Mouse (Mus musculus) heart, adult 2 months (tissue): ENCODE measurements around the gene Abhd5.

Source experiments
- CTCF ChIP-seq: fragments of 200-600 bp; IDR thresholded peaks from 2 replicates; pipeline ENCODE4 v1.8.1; 2022; ENCODE audit warnings: antibody characterized with exemption, mild to moderate bottlenecking, moderate library complexity
- EP300 ChIP-seq: fragments of 200-500 bp; IDR thresholded peaks from 2 replicates; pipeline ENCODE4 v1.6.1; 2011; ENCODE audit warnings: low read depth, low read length, control low read depth; ENCODE audit not compliant: insufficient read depth
- POLR2A ChIP-seq: fragments of 200-500 bp; IDR thresholded peaks from 2 replicates; pipeline ENCODE4 v1.6.1; 2011; ENCODE audit warnings: mild to moderate bottlenecking, low read depth, low read length, control low read depth; ENCODE audit not compliant: insufficient read depth

- TF ChIP-seq CTCF (no peak), POLR2A (no peak), EP300 (no peak)
Observed at GRCm38 (mm10) chr9:122357626-122358025, 6.2 kb downstream of the Abhd5 start.
